Mouse (Mus musculus) olfactory bulb, adult 2 months (tissue): ENCODE measurements around the gene Tmprss4. TPM values are rescaled to one million over a fixed set of nuclear protein-coding genes. Genes with fewer than 3 reads are reported as not detected.

Experiments used
- H3K27ac ChIP-seq: fragments of 200-500 bp; 2 replicates; pipeline ENCODE4 v1.5.1; 2012; ENCODE audit warnings: low read depth, low read length; ENCODE audit not compliant: insufficient read depth
- H3K4me1 ChIP-seq: fragments of 200-500 bp; 2 replicates; pipeline ENCODE4 v1.6.1; 2012; ENCODE audit warnings: low read length; ENCODE audit not compliant: control insufficient read depth, insufficient read depth
- H3K4me3 ChIP-seq: fragments of 200-500 bp; 2 replicates; pipeline ENCODE4 v1.5.1; 2012; ENCODE audit warnings: mild to moderate bottlenecking, low read depth, low read length, moderate library complexity; ENCODE audit not compliant: insufficient read depth
- CTCF ChIP-seq: fragments of 200-500 bp; IDR thresholded peaks from 2 replicates; pipeline ENCODE4 v1.5.1; 2012; ENCODE audit warnings: low read depth, mild to moderate bottlenecking, low read length, moderate library complexity; ENCODE audit not compliant: insufficient read depth
- POLR2A ChIP-seq: fragments of 200-500 bp; IDR thresholded peaks from 2 replicates; pipeline ENCODE4 v1.6.1; 2012; ENCODE audit warnings: mild to moderate bottlenecking, low read depth, low read length, moderate library complexity; ENCODE audit not compliant: insufficient read depth
- WGBS: fragments of 180-500 bp; shearing (Covaris S2); methylation state at CpG from one replicate; pipeline ENCODE4 v1.1.7; 2018; 5-methylcytosine and 5-hydroxymethylcytosine counted together
- polyA plus RNA-seq: library from polyadenylated mRNA; stranded (reverse); fragments of >200 nt; gene quantifications from 2 replicates; pipeline ENCODE4 v1.2.4, GENCODE M21; 2012; ENCODE audit warnings: low replicate concordance; ENCODE audit not compliant: missing spikeins, insufficient read depth, insufficient read length

Gene Tmprss4
- polyA plus RNA-seq, 1 experiment, result not detected

DNA sequence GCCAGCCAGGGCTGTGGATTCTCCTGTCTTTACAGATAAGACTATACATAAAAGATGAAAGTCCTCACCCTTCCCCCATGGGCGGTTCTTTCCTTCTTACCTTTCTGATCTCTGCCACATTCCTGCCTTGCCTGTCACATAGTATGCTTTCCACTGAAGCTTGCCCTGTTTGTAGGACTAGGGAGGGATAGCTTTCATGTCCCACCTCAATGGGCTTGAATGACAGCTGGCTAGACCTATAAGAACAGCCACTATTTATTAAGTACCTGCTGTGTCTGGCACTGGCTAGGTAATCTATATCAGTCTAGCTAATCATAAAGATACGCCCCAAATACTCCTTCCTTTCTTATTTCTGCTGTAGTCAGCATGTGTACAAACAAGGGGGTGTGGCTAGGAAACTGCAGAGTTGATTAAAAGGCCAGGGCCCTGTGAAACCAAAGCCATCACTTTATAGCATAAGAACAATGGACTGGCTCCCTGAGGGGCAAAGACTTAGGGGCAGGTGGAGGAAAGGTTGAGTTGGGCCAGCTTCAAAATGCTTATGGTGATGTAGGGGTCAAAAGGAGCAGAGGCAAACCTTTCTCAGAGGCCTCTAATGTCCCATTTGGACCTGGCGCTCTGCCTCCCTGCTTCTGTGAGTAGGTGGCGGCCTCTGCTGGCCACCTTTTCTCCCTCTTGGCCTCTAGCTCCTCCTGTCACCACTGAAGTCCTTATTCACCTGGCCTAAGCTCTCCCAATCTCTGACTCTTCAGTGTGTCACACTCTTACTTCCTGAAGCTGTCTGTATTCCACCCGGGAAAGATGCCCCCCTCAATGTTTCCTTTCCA lies 70.2 kb downstream of the Tmprss4 start:
- no peak overlapping the region for H3K27ac ChIP-seq
- TF ChIP-seq CTCF (no peak), POLR2A (no peak)
- 31% methylated on average over 5 of the region's 5 CpGs for WGBS
- no peak overlapping the region for H3K4me3 ChIP-seq
- H3K4me1 ChIP-seq, result peaks cover 9% of the 10 kb centered on the region

DNA sequence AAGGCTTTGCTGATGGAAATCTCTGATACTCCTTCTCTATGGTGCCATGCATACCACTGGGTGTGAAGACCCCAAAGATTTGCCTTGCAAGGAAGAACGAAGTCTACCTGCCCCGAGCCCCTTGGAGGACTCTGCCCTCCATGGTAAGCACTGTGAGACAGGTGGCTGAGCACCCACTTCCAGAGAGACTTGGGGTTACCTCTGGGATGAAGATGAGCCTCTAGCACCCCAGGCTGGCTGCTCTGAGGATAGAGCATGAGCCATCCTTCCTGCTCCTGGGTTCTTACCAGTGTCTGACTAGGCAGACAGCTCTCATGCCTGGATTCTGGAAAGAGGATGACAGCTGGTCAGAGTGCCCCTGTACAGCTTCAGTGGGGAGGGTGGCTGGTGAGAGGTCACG lies 73.8 kb downstream of the Tmprss4 start:
- H3K27ac ChIP-seq, result no peak overlapping the region
- H3K4me3 ChIP-seq, result no peak overlapping the region
- no peaks in the 10 kb centered on the region for H3K4me1 ChIP-seq
- TF ChIP-seq CTCF, result no peak
- 88% methylated on average over 3 of the region's 3 CpGs for WGBS

DNA sequence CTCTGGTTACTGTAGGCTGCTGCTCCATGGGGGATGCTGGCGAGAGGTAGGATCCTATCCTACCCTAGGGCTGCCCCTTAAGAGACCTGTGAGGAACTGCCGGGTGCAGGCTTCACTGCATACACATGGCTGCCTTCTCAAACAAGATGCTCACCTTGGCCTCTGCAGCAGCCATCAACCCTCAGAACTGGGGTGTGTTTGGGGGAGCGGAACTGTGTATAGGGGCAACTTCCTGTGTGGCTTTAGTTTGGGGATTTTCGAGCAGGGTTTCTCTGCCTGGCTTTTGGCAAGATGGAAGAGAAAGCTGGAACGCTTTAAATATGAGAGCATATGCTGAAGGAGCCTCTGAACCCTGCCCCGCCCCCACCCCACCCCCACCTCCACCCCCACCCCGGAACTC lies 77.0 kb downstream of the Tmprss4 start:
- WGBS, result 80% methylated on average over 7 of the region's 7 CpGs

DNA sequence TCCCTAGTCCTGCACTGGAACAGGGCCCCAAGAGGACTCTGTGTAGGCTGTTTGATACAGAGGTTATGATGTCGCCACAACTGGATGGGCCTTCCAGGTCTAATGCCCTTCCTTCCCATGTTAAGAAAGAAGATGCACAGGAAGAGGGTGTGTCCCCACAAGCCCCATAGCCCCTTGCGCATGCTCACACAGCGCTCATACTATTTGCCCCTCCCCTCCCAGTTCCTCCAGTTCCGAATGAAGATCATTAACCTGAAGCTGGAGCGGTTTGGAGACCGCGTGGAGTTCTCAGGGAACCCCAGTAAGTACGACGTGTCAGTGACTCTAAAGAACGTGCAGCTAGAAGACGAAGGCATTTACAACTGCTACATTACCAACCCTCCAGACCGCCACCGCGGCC lies 78.7 kb downstream of the Tmprss4 start:
- H3K27ac ChIP-seq, result no peak overlapping the region
- no peak overlapping the region for H3K4me3 ChIP-seq
- 93% methylated on average over 14 of the region's 14 CpGs for WGBS
- peaks cover 5% of the 10 kb centered on the region; the same call in 1 of the 2 replicates for H3K4me1 ChIP-seq
- TF ChIP-seq POLR2A, result no peak
- no peak for TF ChIP-seq CTCF

More for the DNA sequence above, 77.0 kb downstream of the Tmprss4 start:
- Histone ChIP-seq H3K4me3 (no peak overlapping the region), H3K4me1 (0 out of 2 replicates have a peak, but pooled peaks cover 2% of the 10 kb centered on the region), H3K27ac (no peak overlapping the region)
- TF ChIP-seq CTCF (no peak), POLR2A (no peak)

Other genes starting within 250 kb of the Tmprss4 start
- not detected in 2 replicates for gene Ube4a, start 238.5 kb downstream of the Tmprss4 start, polyA plus RNA-seq
- gene Cd3g, start 223.7 kb downstream of the Tmprss4 start, polyA plus RNA-seq, result 736 and 767 TPM in 2 replicates
- not detected in 2 replicates for gene Cd3d, start 222.3 kb downstream of the Tmprss4 start, polyA plus RNA-seq
- not detected in 2 replicates for gene Cd3e, start 194.5 kb downstream of the Tmprss4 start, polyA plus RNA-seq
- not detected in 2 replicates for gene Mpzl2, start 164.3 kb downstream of the Tmprss4 start, polyA plus RNA-seq
- not detected in 2 replicates for gene Mpzl3, start 148.9 kb downstream of the Tmprss4 start, polyA plus RNA-seq
- not detected in 2 replicates for gene Jaml, start 124.9 kb downstream of the Tmprss4 start, polyA plus RNA-seq
- not detected in 2 replicates for gene Scn2b, start 86.3 kb downstream of the Tmprss4 start, polyA plus RNA-seq
- not detected in 2 replicates for gene Scn4b, start 65.7 kb downstream of the Tmprss4 start, polyA plus RNA-seq
- gene BC049352, start 22.1 kb downstream of the Tmprss4 start, polyA plus RNA-seq, result not detected in 2 replicates
- not detected in 2 replicates for gene Il10ra, start 65.1 kb upstream of the Tmprss4 start, polyA plus RNA-seq
- gene Tmprss13, start 115.0 kb upstream of the Tmprss4 start, polyA plus RNA-seq, result not detected in 2 replicates
- not detected in 2 replicates for gene Fxyd6, start 166.1 kb upstream of the Tmprss4 start, polyA plus RNA-seq
- gene Fxyd2, start 195.6 kb upstream of the Tmprss4 start, polyA plus RNA-seq, result not detected in 2 replicates
- not detected in 2 replicates for gene Dscaml1, start 222.5 kb upstream of the Tmprss4 start, polyA plus RNA-seq